Mouse (Mus musculus): ENCODE data around the gene Dock4. TPM values are rescaled to one million over a fixed set of nuclear protein-coding genes. Genes with fewer than 3 reads are reported as not detected.

Gene Dock4
- total and polyA plus RNA-seq, 3 experiments, result 4.3 to 13.6 (median 11.2) TPM

- WGBS, result 98% methylated on average over 7 of the region's 7 CpGs
- no peak overlapping the region for H3K4me3 ChIP-seq
- TF ChIP-seq CTCF (IDR thresholded peaks at IDR 0.05), result no peak
- no peak for TF ChIP-seq POLR2A (IDR thresholded peaks at IDR 0.05; ENCODE audit: insufficient read depth, low read depth, low read length)
- no peak for TF ChIP-seq EP300 (IDR thresholded peaks at IDR 0.05; ENCODE audit: insufficient read depth, low read depth, low read length)
- peaks cover 15% of the 10 kb centered on the region for H3K36me3 ChIP-seq (ENCODE audit: control insufficient read depth, insufficient read depth, low read length)
- no peak for DNase-seq
- H3K4me1 ChIP-seq (ENCODE audit: control insufficient read depth, insufficient read depth, low read length), result peaks cover 16% of the 10 kb centered on the region
- H3K79me2 ChIP-seq (replicated peaks; ENCODE audit: control insufficient read depth, insufficient read depth, low read length), result peaks cover 4% of the 10 kb centered on the region
- intact Hi-C loops (cut with DNase I), result no loop called here
- no peak overlapping the region for H3K27ac ChIP-seq
- H3K9ac ChIP-seq (ENCODE audit: low read depth, low read length), result no peak overlapping the region
- no peaks in the 10 kb centered on the region for H3K27me3 ChIP-seq (ENCODE audit: control insufficient read depth, insufficient read depth, low read length)
Observed at GRCm38 (mm10) chr12:40512994-40513393, 67.2 kb downstream of the Dock4 start.

GRCm38 (mm10) chr12:40514021-40514420 is 68.3 kb downstream of the Dock4 start:
- TF ChIP-seq POLR2A (IDR thresholded peaks at IDR 0.05; ENCODE audit: insufficient read depth, low read depth, low read length) (no peak), CTCF (IDR thresholded peaks at IDR 0.05) (no peak), EP300 (IDR thresholded peaks at IDR 0.05; ENCODE audit: insufficient read depth, low read depth, low read length) (no peak)
- peaks cover 11% of the 10 kb centered on the region for H3K36me3 ChIP-seq (ENCODE audit: control insufficient read depth, insufficient read depth, low read length)
- WGBS, result 68% methylated on average over 6 of the region's 6 CpGs
- H3K27me3 ChIP-seq (ENCODE audit: control insufficient read depth, insufficient read depth, low read length), result no peaks in the 10 kb centered on the region
- intact Hi-C loops (cut with DNase I), result no loop called here
- H3K79me2 ChIP-seq (replicated peaks; ENCODE audit: control insufficient read depth, insufficient read depth, low read length), result peaks cover 3% of the 10 kb centered on the region
- no peak overlapping the region for H3K9ac ChIP-seq (ENCODE audit: low read depth, low read length)
- H3K4me3 ChIP-seq, result no peak overlapping the region
- peaks cover 14% of the 10 kb centered on the region for H3K4me1 ChIP-seq (ENCODE audit: control insufficient read depth, insufficient read depth, low read length)
- H3K27ac ChIP-seq, result no peak overlapping the region
- DNase-seq, result no peak

- Histone ChIP-seq H3K4me1 (ENCODE audit: control insufficient read depth, insufficient read depth, low read length) (no peaks in the 10 kb centered on the region; the same call in 1 of the 2 replicates), H3K36me3 (ENCODE audit: control insufficient read depth, insufficient read depth, low read length) (peaks cover 5% of the 10 kb centered on the region), H3K27ac (no peak overlapping the region), H3K79me2 (replicated peaks; ENCODE audit: control insufficient read depth, insufficient read depth, low read length) (no peaks in the 10 kb centered on the region; the same call in 1 of the 2 replicates), H3K27me3 (ENCODE audit: control insufficient read depth, insufficient read depth, low read length) (no peaks in the 10 kb centered on the region), H3K4me3 (no peak overlapping the region), H3K9ac (ENCODE audit: low read depth, low read length) (no peak overlapping the region)
- no peak for TF ChIP-seq POLR2A (IDR thresholded peaks at IDR 0.05; ENCODE audit: insufficient read depth, low read depth, low read length)
- no peak for TF ChIP-seq CTCF (IDR thresholded peaks at IDR 0.05)
- no peak for TF ChIP-seq EP300 (IDR thresholded peaks at IDR 0.05; ENCODE audit: insufficient read depth, low read depth, low read length)
- 83% methylated on average over 4 of the region's 4 CpGs for WGBS
- DNase-seq, result no peak
- intact Hi-C loops (cut with DNase I), result no loop called here
Observed at GRCm38 (mm10) chr12:40522468-40522867, 76.7 kb downstream of the Dock4 start.

DNA sequence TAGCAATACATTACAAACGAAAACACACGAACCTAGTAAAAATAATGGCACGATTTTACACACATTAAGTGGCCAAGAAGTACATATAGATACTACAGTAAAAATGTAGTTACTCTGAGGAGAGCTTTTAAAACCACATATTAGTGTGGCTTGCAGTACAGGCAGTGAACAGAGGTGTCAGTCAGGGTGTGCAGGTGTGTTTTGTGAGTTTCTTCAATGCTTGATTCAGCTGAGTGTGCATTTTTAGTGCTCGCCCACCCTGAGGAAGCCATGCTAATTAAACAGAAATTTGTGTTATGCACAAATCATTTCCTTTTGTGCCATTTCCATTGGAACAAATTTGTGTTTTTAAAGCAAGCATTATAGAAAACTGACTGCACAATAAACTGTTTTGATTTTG is 77.3 kb downstream of the Dock4 start:
- no peaks in the 10 kb centered on the region; the same call in 1 of the 2 replicates for H3K4me1 ChIP-seq (ENCODE audit: control insufficient read depth, insufficient read depth, low read length)
- intact Hi-C loops (cut with DNase I), result no loop called here
- peaks cover 5% of the 10 kb centered on the region for H3K36me3 ChIP-seq (ENCODE audit: control insufficient read depth, insufficient read depth, low read length)
- H3K4me3 ChIP-seq, result no peak overlapping the region
- no peak overlapping the region for H3K9ac ChIP-seq (ENCODE audit: low read depth, low read length)
- H3K27ac ChIP-seq, result no peak overlapping the region
- no peaks in the 10 kb centered on the region for H3K27me3 ChIP-seq (ENCODE audit: control insufficient read depth, insufficient read depth, low read length)
- DNase-seq, result no peak
- no peak for TF ChIP-seq EP300 (IDR thresholded peaks at IDR 0.05; ENCODE audit: insufficient read depth, low read depth, low read length)
- TF ChIP-seq POLR2A (IDR thresholded peaks at IDR 0.05; ENCODE audit: insufficient read depth, low read depth, low read length), result no peak
- no peak for TF ChIP-seq CTCF (IDR thresholded peaks at IDR 0.05)
- WGBS, result 85% methylated on average over 4 of the region's 4 CpGs
- no peaks in the 10 kb centered on the region; the same call in 1 of the 2 replicates for H3K79me2 ChIP-seq (replicated peaks; ENCODE audit: control insufficient read depth, insufficient read depth, low read length)

- Histone ChIP-seq H3K36me3 (ENCODE audit: control insufficient read depth, insufficient read depth, low read length) (peaks cover 2% of the 10 kb centered on the region), H3K27me3 (ENCODE audit: control insufficient read depth, insufficient read depth, low read length) (no peaks in the 10 kb centered on the region), H3K4me1 (ENCODE audit: control insufficient read depth, insufficient read depth, low read length) (peaks cover 1% of the 10 kb centered on the region), H3K9ac (ENCODE audit: low read depth, low read length) (no peak overlapping the region), H3K27ac (peak overlapping the region; percentile 24; the same call in 1 of the 2 replicates), H3K79me2 (replicated peaks; ENCODE audit: control insufficient read depth, insufficient read depth, low read length) (no peaks in the 10 kb centered on the region; the same call in 1 of the 2 replicates), H3K4me3 (no peak overlapping the region)
- WGBS, result 48% methylated on average over 3 of the region's 3 CpGs
- intact Hi-C loops (cut with DNase I), result no loop called here
- DNase-seq, result no peak
- TF ChIP-seq POLR2A (IDR thresholded peaks at IDR 0.05; ENCODE audit: insufficient read depth, low read depth, low read length), result no peak
- TF ChIP-seq EP300 (IDR thresholded peaks at IDR 0.05; ENCODE audit: insufficient read depth, low read depth, low read length), result no peak
- TF ChIP-seq CTCF (IDR thresholded peaks at IDR 0.05), result no peak
Observed at GRCm38 (mm10) chr12:40525045-40525444, 79.3 kb downstream of the Dock4 start.
